Mouse (Mus musculus) mature B cell (primary cell): Measurements from ENCODE around the gene Lmtk3.

Source experiments
- in situ Hi-C: fragments of 300-500 bp; cut with MboI; formaldehyde crosslinking; loops from 2 replicates; pipeline ENCODE4 v1.14.3; 2019

Gene Lmtk3

DNA sequence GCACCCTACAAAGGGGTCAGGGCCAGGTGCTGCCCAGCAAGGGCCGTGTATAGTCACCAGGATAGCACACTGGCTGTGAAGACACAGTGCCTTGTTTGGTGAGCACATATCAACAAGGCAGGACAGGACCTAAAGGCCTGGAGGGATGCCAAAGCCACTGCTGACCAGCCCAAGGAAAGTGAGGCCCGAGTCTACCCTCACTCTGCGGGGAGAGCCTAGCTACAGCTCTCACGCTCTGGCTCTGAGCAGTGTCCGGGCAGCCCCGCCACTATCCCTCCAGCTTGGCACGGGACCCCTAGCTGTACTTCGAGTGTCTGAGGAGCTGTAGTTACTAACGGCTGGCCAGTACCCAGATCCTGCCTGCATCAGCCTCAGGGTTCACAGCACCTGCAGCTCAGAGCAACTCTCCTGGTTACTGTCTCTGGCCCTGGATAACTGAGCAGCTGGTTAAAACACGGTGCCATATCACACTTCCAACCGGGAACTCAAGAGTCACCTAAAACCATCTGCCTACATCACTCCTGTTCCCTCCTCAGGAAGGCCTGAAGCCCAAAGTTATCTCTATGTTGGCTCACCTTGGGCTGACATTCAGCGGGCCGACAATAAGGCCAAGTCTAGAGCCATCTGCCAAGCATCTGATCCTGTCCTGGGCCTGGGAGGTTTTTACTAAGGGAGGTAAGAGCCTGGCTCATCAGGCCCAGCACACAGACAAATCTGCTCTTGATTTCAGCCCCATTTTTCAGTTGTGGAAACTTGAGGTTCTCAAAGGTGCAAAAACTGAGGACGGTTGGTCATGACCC lies 25.9 kb downstream of the Lmtk3 start:
- in situ Hi-C loops: no loop called here

DNA sequence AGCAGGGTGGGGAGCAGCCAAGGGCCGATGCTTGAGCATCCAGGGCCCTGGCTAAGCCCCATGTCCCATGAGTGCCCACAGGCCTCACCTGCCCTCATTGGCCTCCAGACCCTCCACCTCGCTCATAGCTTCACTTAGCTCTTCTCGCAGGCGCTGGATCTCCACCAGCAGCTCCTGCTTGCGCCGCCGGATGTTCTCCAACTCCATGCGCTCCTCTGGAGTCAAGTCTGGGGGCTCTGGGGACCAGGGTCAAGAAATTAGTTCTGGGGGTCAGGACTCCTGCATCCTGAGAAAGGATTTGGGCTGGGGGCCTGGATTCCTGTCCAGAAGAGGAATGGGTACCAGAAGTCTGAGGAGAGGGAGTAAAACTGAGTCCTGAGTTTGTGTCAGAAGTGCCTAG lies 29.4 kb downstream of the Lmtk3 start:
- in situ Hi-C loops: no loop called here

DNA sequence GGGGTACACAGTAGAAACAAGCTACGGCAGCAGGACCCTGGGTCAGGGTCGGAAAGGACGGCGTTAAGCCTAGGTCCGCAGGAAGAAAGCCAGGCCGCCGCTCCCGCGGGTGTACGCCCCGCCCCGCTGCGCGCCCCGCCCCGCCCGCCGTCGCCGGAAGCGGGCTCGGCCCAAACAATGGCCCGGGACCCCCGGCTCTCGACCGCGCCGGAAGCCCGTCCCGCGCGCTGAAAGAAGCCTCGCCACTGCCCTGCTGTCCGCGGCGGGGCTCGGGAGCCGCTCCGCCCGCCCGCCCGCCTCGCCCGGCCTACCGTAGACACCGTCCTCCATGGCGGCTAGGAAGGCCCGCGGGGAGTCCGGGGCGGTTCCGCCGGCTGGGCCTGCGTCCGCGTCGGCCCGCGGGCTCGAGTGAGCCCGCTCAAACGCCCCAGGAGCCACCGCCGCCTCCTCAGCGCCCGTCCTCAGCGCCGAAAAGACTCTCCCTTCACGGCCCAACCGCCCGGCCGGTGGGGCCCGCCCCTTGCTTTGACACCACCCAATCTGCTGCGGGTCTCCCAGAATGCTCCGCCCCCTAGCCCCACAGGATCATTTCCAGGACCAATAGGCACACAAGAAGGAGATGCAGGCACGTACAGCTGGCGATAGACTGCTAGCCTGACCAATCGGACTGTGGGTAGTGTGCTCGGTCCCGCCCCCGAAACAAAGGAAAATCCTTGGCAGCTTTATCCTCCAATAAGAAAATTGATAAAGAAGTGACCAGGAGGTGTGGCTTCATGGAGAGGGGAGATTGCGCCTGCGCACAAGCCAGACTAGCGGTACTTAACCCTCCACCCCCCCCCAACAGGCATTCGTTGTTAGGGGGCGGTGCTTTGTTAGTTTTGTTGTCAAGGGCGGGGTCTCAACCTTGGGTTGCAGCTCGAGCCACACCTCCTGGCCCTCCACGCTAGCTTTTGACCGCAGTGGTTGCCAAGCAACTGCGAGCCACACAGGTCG lies 30.5 kb downstream of the Lmtk3 start, which contains the start of gene Cyth2:
Gene Cyth2 (minus strand): TSS at position 795 of the 993 bp plus-strand sequence.
- in situ Hi-C loops: no loop called here

DNA sequence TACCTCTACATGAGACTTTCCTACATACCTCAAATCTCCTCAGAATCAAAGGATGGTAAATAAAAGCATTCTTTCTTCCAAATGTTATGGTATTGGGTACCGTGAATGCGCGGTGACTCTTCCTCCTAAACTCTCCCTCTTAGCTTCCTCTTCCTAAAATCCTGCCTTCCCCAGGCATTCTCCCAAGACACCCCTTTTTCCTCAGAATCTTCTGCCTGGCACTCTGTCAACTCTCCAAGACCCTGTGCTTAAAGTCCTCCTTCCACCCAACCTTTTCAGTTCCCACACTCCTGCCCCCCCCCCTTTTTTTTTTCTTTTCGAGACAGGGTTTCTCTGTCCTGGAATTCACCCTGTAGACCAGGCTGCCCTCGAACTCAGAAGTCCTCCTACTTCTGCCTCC lies 31.3 kb downstream of the Lmtk3 start:
- in situ Hi-C loops: no loop called here

DNA sequence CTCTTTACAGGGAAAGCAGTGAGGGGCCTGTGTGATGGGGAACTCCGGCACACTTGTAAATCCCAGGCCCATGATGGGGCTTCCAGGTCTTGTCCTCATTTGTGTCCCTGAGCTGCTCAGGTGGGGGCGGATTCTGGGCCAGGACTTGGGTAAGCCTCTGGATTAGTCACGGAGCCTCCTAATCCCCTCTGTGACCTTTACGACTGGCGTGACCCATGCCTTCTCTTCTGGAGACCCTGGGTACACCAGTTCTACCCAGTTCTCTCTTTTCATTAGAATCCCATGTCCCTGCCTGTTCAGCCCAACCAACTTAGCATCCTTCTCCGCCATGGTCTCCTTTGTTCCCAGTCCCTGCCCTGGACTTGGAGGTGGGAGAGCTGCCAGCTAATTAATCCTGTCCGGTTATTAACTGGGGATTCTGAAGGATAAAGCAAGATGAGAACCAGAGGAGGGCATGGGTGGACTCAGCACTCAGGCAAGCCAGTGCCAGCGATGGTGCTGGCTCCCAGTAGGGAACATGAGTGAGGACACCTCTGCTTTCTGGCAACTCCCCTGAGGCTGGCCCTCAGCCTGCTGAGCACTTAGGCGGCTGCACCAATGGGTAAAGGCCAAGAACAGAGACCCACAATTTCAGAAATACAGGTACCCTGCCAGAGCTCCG lies 31.9 kb downstream of the Lmtk3 start:
- in situ Hi-C loops: no loop called here

DNA sequence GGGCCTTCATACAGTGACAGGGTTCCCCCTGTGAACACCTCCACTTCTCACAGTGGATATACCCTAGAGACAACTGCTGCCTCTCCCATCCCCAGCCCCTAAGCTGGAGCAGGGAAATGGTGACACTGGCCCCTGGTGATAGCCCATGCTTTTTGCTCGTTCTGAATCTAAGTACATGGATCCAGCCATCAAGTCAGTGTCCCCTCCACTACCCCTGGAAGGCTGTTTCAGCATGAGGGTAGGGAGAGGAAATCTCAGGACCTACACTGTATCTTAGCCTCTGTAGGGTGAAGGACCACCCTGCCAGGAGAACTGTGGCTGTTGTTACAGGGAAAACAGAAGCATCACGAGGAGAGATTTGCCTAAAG lies 32.4 kb downstream of the Lmtk3 start:
- in situ Hi-C loops: no loop called here

DNA sequence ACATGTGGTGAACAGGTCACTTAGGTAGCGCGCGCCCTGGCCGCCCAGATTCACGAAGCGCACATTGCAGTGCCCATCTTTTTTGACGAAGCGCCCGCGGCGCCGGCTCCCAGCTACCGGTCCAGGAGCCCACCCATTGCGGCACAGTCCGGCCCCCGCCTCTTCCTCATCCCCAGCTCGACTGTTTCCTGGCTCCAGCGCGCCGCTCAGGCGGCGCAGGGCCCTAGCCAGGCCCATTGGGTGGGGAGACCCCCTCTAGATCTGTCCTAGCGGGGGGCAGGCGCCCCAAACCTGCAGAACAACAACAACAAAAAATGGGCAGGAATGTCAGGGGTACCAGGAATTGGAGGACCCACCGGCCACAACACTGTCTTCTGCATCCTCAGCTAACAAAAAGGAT lies 36.3 kb downstream of the Lmtk3 start:
- in situ Hi-C loops: no loop called here

DNA sequence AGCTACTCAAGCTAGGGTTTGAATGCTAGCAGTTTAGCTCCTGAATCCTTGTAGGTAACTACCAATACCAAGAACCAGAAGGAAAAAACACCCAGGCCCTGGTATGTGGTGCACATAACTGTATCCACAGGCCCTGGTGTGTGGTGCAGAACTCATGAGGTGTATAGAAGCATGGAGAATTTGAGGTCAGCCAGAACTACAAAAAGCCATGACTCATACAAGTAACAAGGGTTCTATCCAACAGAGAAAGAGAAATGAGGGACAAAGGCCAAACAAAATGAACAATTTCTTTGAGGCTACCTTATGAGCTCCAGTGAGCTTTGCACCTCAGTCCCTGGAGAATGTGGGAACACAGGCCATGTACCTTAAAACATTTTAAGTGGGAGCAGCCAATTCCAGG lies 37.4 kb downstream of the Lmtk3 start:
- in situ Hi-C loops: no loop called here

DNA sequence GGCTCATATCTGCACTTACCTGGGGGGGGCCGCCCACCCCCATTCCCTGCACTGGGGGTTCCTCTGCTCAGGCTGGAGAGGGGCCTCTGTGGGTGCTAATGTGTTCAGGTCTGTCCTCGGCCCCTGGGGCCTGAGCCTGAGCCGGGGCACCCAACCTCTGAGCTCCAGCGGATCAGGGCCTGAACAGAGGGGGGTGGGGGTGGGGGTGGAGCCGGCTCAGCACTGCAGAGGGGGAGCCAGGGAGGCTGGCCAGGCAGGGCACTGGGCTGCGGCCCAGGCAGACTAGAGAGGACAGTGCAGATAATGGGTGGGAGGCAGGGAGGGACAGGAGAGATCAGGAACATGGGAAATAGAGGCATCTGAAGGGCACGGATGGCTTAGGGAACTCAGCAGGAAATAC lies 41.1 kb downstream of the Lmtk3 start, which contains the start of gene Kcnj14:
Gene Kcnj14 (minus strand): TSS at position 185 of the 400 bp plus-strand sequence.
- in situ Hi-C loops: no loop called here

DNA sequence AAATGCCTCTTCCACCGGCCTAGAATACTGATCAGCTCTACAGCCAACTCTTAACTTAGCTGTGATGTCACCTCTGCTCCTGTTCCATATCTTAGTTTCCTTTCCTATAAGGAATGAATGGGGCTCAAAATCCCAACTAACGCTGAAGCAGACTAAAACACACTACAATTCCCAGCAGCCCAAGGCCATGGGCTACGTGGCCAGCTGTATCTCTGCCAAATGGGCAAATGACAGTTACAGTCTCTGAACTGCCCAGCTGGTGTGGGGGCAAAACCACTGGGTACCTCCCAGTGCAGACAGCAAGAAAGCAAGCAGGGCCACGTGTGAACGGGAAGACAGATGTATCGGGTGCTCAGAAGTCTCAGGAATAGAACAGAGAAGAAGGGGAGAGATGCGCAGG lies 43.1 kb downstream of the Lmtk3 start:
- in situ Hi-C loops: no loop called here

DNA sequence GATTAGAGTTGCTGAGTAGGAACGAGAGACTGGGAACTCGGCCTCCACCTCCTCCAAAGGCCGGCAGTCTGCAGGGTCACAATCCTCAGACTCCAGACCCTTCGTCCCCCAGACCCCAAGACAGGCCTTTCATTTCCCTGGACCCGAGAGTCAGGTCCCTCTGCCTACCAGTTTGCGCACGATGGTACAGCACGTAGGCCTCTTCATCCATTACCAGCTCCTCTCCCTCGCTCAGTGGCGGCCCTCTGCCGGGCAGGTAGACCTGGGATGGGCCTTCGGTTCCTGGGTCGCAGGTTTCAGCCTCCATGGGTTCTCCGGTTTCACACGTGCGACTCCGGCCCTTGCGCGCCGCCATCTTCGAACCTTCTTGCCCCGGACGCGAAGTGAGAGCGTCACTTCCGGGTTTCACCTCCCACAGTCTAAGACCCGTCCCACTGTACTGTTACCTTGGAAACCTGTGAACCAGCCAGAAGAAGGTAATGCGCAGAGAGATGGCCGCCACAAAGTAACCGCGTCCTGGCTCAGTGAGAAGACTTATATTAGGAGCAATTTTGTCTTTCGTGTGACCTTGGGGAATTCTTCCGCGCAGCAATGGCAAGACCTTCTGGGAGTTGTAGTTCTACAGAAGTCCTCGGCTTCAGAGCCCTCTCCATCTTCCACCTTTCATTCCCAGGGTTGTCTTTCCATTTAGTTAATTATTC lies 47.0 kb downstream of the Lmtk3 start, which contains the start of gene Grwd1:
Gene Grwd1 (minus strand): TSS at position 518 of the 701 bp plus-strand sequence.
- in situ Hi-C loops: no loop called here

DNA sequence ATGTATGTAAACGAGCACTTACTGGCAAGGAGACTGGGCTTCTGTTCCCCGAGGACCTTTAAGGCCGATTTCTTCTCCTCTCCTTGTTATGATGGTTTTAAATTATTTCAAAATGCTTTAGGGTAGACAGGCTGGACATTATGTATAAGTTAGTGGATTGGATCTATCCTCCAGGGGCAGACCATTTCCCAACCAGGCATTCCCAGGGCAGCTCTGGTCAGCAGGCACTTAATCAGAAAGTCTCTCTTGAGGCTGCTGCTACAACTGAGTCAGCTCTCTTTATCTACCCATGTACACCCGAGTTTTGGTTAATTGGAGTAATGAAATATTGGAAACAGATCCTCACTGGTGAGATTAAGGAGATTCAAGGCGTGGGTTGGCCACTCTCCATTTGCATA lies 47.6 kb downstream of the Lmtk3 start:
- in situ Hi-C loops: no loop called here

DNA sequence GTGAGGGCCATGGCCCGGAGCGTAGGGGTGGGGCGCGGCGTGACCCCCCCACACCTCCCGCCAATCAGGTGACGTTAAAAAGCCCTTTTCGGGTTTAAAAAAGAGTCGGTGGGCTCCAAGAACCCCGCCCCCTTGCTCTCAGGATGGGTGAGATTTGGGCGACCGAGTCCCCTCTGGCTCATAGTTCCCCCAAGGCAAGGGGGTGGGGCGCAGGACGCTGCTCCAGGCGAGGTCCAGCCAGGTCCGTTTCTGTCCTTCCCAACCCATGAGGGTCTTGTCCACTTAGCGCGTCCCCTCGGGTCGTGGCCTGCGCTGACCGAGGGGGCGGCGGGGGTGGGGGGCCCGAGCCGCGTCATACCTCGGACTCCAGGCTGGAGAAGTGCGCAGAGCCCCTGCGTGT lies 48.9 kb downstream of the Lmtk3 start:
- in situ Hi-C loops: no loop called here

DNA sequence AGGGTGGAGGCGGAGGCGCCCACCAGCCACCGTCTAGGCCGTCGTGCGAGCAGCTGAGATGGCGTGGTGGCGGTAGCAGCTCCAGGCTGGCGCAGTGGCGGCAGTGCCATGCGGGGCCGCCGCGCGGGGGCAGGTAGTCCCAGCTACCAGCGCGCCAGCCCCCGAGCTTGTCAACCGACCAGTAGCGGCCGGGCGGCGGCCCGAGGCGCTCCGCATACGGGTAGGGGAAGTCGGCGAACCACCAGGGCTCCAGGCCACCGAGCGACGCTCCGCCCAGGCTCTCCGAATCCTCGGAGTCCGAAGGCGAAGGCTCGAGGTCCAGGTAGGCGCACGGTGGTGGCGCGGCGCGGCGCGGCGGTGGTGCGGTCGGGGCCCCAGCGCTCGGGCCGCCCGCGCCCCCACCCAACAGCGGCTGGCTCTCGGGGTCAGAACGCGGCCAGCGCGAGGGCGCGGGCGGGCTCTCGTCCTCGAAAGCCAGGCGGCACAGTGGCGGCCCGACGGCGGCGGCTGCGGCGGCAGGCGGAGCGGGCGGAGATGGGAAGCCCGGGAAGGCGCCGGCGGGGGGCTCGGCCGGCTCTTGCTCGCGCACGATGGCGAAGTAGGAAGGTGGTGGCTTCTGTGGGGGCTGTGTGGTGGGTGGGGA lies 49.7 kb downstream of the Lmtk3 start:
- in situ Hi-C loops: no loop called here

DNA sequence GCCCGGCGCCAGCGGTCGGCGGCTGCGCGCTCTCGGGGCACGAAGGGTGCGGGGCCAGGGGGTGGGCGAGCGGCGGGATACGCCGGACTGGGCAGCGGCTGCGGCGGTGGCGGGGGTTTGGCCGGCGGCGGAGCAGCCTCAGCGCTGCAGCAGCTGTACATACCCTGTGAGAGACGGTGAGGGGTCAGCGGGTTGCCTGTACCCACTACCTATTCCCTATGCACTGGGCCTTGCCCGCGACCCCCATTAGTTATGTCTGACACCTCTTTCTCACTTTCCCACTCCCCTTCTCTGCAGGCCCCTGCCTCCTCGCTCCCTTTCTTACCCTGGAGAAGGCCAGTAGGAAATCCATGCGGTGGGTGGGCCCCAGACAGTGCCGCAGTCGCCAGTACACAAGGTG lies 50.4 kb downstream of the Lmtk3 start:
- in situ Hi-C loops: no loop called here

DNA sequence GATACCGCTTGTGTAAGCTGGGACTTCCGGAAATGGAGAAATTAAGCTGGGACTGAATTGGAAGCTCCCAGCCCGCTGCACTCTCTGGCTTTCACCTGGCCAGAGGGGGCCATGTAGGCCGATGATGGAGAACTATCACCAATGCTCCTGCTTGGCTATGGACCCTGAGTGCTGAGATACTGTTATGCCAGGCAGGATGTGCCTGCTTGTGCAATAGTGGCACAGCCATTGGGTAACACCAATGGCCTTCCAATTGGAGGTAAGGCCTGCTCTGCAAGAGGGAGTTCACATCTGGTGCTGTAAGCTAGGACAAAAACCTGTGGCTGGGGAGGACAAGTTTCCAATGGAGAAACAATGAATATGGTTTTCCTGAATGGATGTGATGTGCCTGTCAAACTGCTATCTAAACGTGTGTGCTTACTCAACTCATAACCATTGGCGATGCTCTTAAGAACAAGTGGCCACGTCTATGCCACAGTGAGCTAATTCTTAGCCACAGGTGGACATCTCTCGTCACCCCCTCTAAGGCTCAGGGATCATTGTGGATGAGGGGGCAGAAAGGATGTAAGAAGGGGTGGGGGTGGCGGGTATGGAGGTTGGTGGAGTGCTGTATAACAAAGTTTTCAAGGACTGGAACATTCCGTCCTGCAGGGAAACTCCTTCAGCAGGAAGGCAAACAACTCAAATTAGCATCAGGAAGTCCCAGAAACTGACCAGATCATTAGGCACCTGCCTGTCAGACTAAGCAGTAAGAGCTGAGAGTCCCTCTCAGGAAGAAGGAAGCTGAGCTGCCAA lies 59.6 kb downstream of the Lmtk3 start:
- in situ Hi-C loops: no loop called here

DNA sequence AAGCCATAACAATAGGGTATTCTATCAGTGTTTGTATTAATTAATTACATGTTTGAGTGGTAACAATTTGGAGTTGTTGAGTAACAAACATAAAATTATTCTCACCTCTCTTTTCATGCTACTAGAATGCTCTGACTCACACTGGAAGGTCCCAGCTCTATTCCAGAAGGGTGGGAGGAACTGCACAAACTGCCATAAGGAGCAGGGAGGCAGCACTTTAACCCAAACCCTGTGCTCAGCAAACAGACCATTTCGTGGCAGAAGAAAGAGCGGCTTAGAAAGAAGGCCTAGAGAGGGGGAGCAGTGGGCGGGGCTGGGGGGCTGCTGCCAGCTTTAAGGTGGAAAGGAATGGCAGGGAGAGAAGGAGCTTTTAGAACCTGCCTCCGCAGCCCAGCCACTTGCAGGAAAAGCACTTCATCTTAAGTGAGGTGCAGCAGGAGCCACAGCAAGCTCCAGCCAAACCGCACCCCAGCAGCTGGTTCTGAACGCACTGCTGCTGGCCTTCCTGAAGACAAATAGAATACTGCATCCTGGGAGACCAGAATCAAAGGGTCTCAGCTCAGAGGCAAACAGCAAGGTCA lies 65.0 kb downstream of the Lmtk3 start:
- in situ Hi-C loops: no loop called here

DNA sequence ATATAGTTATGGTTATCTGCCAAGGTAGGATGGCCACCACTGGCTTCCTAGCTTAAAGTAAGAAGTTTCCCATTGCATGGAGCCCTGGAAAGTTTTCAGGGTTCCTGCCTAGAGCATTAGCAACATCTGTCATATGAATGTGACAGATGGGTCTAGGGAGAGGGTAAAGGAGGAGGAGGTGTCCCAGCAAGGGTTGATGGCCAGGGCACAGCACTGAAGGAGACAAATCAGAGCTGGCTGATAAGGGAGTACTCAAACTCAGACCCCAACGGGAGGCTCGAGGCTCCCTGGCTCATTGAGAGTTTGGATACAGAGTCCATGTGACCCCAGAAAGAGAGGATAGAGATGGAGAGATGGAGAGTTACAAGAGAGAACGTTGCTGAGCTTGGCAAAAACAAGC lies 67.1 kb downstream of the Lmtk3 start:
- in situ Hi-C loops: no loop called here

DNA sequence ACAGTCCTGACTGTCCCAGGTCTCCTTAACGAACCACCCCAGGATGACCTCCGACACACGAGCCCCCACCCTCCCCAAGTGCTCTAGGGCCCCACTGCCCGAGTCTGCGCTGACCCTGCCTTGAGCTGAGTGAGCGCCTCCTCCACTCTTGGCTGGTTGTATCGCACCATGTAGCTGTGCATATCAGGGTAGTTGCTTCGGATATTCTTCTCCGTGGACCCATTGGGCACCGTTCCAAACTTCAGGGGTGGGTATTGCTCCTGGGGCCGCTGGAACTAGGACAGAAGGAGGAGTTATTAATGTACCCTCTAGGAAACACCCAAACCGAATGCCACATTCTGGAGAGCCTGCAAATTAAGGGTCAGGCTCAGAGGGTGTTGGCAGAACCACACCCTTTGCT lies 69.6 kb downstream of the Lmtk3 start:
- in situ Hi-C loops: no loop called here
